Mouse (Mus musculus): ENCODE data around the gene Rab7b. TPM values are rescaled to one million over a fixed set of nuclear protein-coding genes. Genes with fewer than 3 reads are reported as not detected.

Gene Rab7b
- total and polyA plus RNA-seq, 3 experiments = 0.19 TPM; not detected in 2

- dilution Hi-C loops (cut with MboI; ENCODE audit: extremely low pct_ligation_motif_present, extremely low pct_unique_long_range_greater_than_20kb, low sequenced_read_pairs) (no loop called here), in situ Hi-C loops (cut with MboI; ENCODE audit: low pct_ligation_motif_present, low pct_unique_long_range_greater_than_20kb, low sequenced_read_pairs) (loop anchor here (5.0 to 25.0 kb wide), 3 partner anchors 43 to 123 kb away; partner anchors contain the start of gene Slc41a1)
- H3K9ac ChIP-seq (ENCODE audit: insufficient read depth, low read depth) = no peak overlapping the region
- no peak for DNase-seq (ENCODE audit: extremely low read depth)
- peaks cover 0 to 10% of the 10 kb centered on the region in 2 experiments; a peak in 1 of 4 replicates for H3K4me1 ChIP-seq (ENCODE audit: control insufficient read depth in 1 of 2, insufficient read depth in 2 of 2)
- no peaks in the 10 kb centered on the region for H3K27me3 ChIP-seq (replicated peaks)
- H3K36me3 ChIP-seq (replicated peaks in 1 of 2; ENCODE audit: control insufficient read depth in 1 of 2, insufficient read depth in 1 of 2, low read length in 1 of 2) = no peaks in the 10 kb centered on the region
- H3K27ac ChIP-seq (ENCODE audit: insufficient read depth, low read depth) = no peak overlapping the region
- no peaks in the 10 kb centered on the region for H3K79me2 ChIP-seq (replicated peaks; ENCODE audit: control insufficient read depth, extremely low read depth, insufficient read depth, poor library complexity, severe bottlenecking)
- H3K4me2 ChIP-seq (ENCODE audit: insufficient read depth, low read depth, poor library complexity, severe bottlenecking) = no peak overlapping the region
- no peak overlapping the region for H3K4me3 ChIP-seq (replicated peaks in 1 of 3; ENCODE audit: low read depth in 2 of 3, low read length in 2 of 3, poor library complexity in 1 of 3)
- H3K9me3 ChIP-seq (replicated peaks; ENCODE audit: low read length) = no peaks in the 10 kb centered on the region
- TF ChIP-seq ZC3H11A (IDR thresholded peaks at IDR 0.05; ENCODE audit: low read depth, low read length) = no peak
- TF ChIP-seq SMC3 (IDR thresholded peaks at IDR 0.05; ENCODE audit: low read depth, low read length) = peak; percentile 17; the same call in 1 of the 2 replicates
- TF ChIP-seq CTCF (conservative IDR thresholded peaks at IDR 0.05 in 1 of 2, IDR thresholded peaks at IDR 0.05 in 1 of 2; ENCODE audit: low read depth in 2 of 2, low read length in 2 of 2) = peak in 1 of 2 experiments; percentile 38; a peak in 2 of 4 replicates
- TF ChIP-seq NRF1 (IDR thresholded peaks at IDR 0.05; ENCODE audit: low read depth, low read length) = no peak
- TF ChIP-seq E2F4 (IDR thresholded peaks at IDR 0.05; ENCODE audit: insufficient replicate concordance, low read depth, low read length) = no peak
- no peak for TF ChIP-seq MYC (IDR thresholded peaks at IDR 0.05; ENCODE audit: low read depth, low read length)
- TF ChIP-seq MAFK (IDR thresholded peaks at IDR 0.05; ENCODE audit: insufficient replicate concordance, low read length) = no peak
- no peak for TF ChIP-seq IRF4 (IDR thresholded peaks at IDR 0.05; ENCODE audit: low read depth, low read length)
Observed at GRCm38 (mm10) chr1:131714388-131715337, 26.2 kb downstream of the Rab7b start.

- H3K79me2 ChIP-seq (replicated peaks; ENCODE audit: control insufficient read depth, extremely low read depth, insufficient read depth, poor library complexity, severe bottlenecking) = no peaks in the 10 kb centered on the region
- peaks cover 0 to 17% of the 10 kb centered on the region in 2 experiments; a peak in 2 of 4 replicates for H3K4me1 ChIP-seq (ENCODE audit: control insufficient read depth in 1 of 2, insufficient read depth in 2 of 2)
- H3K9ac ChIP-seq (ENCODE audit: insufficient read depth, low read depth) = no peak overlapping the region
- H3K27me3 ChIP-seq (replicated peaks) = peaks cover 3% of the 10 kb centered on the region
- no peak for DNase-seq (ENCODE audit: extremely low read depth)
- dilution Hi-C loops (cut with MboI; ENCODE audit: extremely low pct_ligation_motif_present, extremely low pct_unique_long_range_greater_than_20kb, low sequenced_read_pairs) = no loop called here
- TF ChIP-seq MXI1 (IDR thresholded peaks at IDR 0.05; ENCODE audit: low read depth, low read length) = no peak
- TF ChIP-seq RAD21 (IDR thresholded peaks at IDR 0.05; ENCODE audit: low read depth, low read length) = no peak
- TF ChIP-seq ZNF384 (IDR thresholded peaks at IDR 0.05; ENCODE audit: low read depth, low read length) = no peak
- no peak for TF ChIP-seq USF1 (IDR thresholded peaks at IDR 0.05; ENCODE audit: low read depth, low read length)
- TF ChIP-seq ETS1 (conservative IDR thresholded peaks at IDR 0.05; ENCODE audit: low read depth, low read length) = no peak
- TF ChIP-seq MYC (IDR thresholded peaks at IDR 0.05; ENCODE audit: low read depth, low read length) = no peak
- TF ChIP-seq NELFE (IDR thresholded peaks at IDR 0.05; ENCODE audit: low read depth, low read length) = no peak
- no peak for TF ChIP-seq RCOR1 (conservative IDR thresholded peaks at IDR 0.05; ENCODE audit: low read depth, low read length)
- no peak for TF ChIP-seq ZKSCAN1 (IDR thresholded peaks at IDR 0.05; ENCODE audit: borderline replicate concordance, low read depth, low read length)
- no peak for TF ChIP-seq GABPA (IDR thresholded peaks at IDR 0.05; ENCODE audit: insufficient replicate concordance, low read depth, low read length)
- no peak for TF ChIP-seq CHD2 (IDR thresholded peaks at IDR 0.05; ENCODE audit: low read length)
- TF ChIP-seq IRF4 (IDR thresholded peaks at IDR 0.05; ENCODE audit: low read depth, low read length) = no peak
- TF ChIP-seq MEF2A (IDR thresholded peaks at IDR 0.05; ENCODE audit: borderline replicate concordance, low read depth, low read length) = no peak
- no peak overlapping the region for H3K4me2 ChIP-seq (ENCODE audit: insufficient read depth, low read depth, poor library complexity, severe bottlenecking)
- no peaks in the 10 kb centered on the region for H3K36me3 ChIP-seq (replicated peaks in 1 of 2; ENCODE audit: control insufficient read depth in 1 of 2, insufficient read depth in 1 of 2, low read length in 1 of 2)
- in situ Hi-C loops (cut with MboI; ENCODE audit: low pct_ligation_motif_present, low pct_unique_long_range_greater_than_20kb, low sequenced_read_pairs) = loop anchor here (5.0 to 25.0 kb wide), 3 partner anchors 38 to 118 kb away; partner anchors contain the start of gene Slc41a1
- H3K27ac ChIP-seq (ENCODE audit: insufficient read depth, low read depth) = no peak overlapping the region
- H3K4me3 ChIP-seq (replicated peaks in 1 of 3; ENCODE audit: low read depth in 2 of 3, low read length in 2 of 3, poor library complexity in 1 of 3) = no peak overlapping the region
- no peaks in the 10 kb centered on the region for H3K9me3 ChIP-seq (replicated peaks; ENCODE audit: low read length)
Observed at GRCm38 (mm10) chr1:131718952-131719694, 30.6 kb downstream of the Rab7b start.
